Mouse (Mus musculus) stomach, embryonic 16.5 days (tissue): ENCODE data around the gene Bcor. TPM values are rescaled to one million over a fixed set of nuclear protein-coding genes. Genes with fewer than 3 reads are reported as not detected.

ENCODE experiments used
- ATAC-seq: fragments of 200-750 bp; cut with Nextera tagmentation; 2 replicates; pipeline ENCODE4 v1.8.0; 2017; ENCODE audit warnings: moderate number of reproducible peaks, moderate TSS enrichment; ENCODE audit not compliant: insufficient read depth, low FRiP score
- H3K27ac ChIP-seq: fragments of 300-500 bp; sonication (generic); 2 replicates; pipeline ENCODE4 v1.5.1; 2014; ENCODE audit warnings: low read length
- H3K27me3 ChIP-seq: fragments of 300-500 bp; sonication (generic); 2 replicates; pipeline ENCODE4 v1.6.1; 2014; ENCODE audit warnings: low read length, control low read depth, mixed read lengths; ENCODE audit not compliant: control insufficient read depth, insufficient read depth
- H3K36me3 ChIP-seq: fragments of 300-500 bp; sonication (generic); 2 replicates; pipeline ENCODE4 v1.6.1; 2014; ENCODE audit warnings: low read length; ENCODE audit not compliant: control insufficient read depth, insufficient read depth
- H3K4me1 ChIP-seq: fragments of 300-500 bp; sonication (generic); 2 replicates; pipeline ENCODE4 v1.6.1; 2014; ENCODE audit warnings: low read length, control low read depth, mixed read lengths; ENCODE audit not compliant: control insufficient read depth, insufficient read depth
- H3K4me2 ChIP-seq: fragments of 300-500 bp; sonication (generic); 2 replicates; pipeline ENCODE4 v1.6.1; 2014; ENCODE audit warnings: low read depth, low read length, mixed read lengths
- H3K4me3 ChIP-seq: fragments of 300-500 bp; sonication (generic); replicated peaks from 2 replicates; pipeline ENCODE4 v1.5.1; 2014; ENCODE audit warnings: mild to moderate bottlenecking, low read length
- H3K9ac ChIP-seq: fragments of 300-500 bp; sonication (generic); 2 replicates; pipeline ENCODE4 v1.6.1; 2014; ENCODE audit warnings: low read length
- H3K9me3 ChIP-seq: fragments of 300-500 bp; sonication (generic); replicated peaks from 2 replicates; pipeline ENCODE4 v1.6.1; 2016; ENCODE audit warnings: low read length, control low read depth; ENCODE audit not compliant: control insufficient read depth
- WGBS: fragments of 180-500 bp; shearing (Covaris S2); extraction: QIAGEN DNeasy Blood & Tissue Kit; methylation state at CpG from one replicate; pipeline ENCODE4 v1.1.7; 2014; 5-methylcytosine and 5-hydroxymethylcytosine counted together
- polyA plus RNA-seq: library from polyadenylated mRNA; unstranded; fragments of >200 nt; fragmentation: Nextera tagmentation; extraction: Ambion mirVana; gene quantifications from 2 replicates; pipeline ENCODE4 v1.2.1, GENCODE M21; 2015

The Bcor gene
- polyA plus RNA-seq, 1 experiment from 2014 or later = 13.9 TPM

DNA sequence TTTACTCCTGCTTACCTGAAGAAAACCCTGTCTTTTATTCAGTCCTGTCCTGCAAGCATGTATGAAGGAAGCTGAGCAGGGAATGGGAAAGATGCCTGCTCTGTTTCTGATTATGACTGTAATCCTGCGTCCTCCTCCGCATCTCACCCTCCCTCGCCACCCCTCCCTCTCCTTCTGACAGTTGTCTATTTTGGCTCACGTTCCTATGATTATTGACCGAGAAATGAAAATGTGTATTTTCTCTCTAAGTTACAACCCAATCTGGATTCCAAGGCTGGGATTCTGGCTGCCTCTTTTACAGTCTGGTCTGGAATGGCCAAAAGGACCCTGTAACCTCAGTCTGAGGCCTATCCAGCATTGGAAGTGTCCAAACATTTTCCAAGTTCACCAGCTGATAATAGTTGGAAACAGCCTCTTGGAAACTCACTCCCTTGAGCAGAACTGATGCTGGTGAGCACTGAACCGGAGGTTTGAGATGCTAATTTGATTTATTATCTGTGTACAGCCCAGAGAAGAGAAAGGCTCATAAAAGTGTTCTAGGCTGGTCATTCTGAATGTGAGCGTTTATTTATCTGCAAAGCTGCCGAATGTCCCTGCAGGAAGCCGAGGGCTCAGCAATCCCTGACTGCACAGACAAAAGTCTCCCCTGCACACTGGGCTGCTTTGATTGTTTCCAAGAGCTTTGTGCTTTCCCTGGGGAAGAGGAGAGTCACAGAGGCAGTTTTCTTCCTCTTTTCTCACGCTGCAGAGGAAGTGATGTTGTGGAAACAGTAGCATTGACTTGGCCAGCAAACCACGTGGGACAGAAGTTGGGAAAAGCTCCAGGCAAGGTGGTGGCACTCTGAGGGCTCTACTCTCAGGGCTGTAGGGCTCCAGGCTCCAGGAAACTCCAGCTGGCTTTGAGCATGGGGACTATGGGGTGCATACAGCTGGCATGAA, 4.7 kb upstream of the Bcor start:
- no peak overlapping the region for H3K4me2 ChIP-seq
- H3K9me3 ChIP-seq = no peaks in the 10 kb centered on the region
- no peak overlapping the region for H3K4me3 ChIP-seq
- H3K27ac ChIP-seq = peak overlapping the region; percentile 23; the same call in 1 of the 2 replicates
- ATAC-seq = no peak
- H3K4me1 ChIP-seq = no peaks in the 10 kb centered on the region
- H3K9ac ChIP-seq = no peak overlapping the region
- WGBS = 45% methylated on average over 11 of the region's 11 CpGs
- H3K36me3 ChIP-seq = no peaks in the 10 kb centered on the region
- H3K27me3 ChIP-seq = peaks cover 5% of the 10 kb centered on the region

DNA sequence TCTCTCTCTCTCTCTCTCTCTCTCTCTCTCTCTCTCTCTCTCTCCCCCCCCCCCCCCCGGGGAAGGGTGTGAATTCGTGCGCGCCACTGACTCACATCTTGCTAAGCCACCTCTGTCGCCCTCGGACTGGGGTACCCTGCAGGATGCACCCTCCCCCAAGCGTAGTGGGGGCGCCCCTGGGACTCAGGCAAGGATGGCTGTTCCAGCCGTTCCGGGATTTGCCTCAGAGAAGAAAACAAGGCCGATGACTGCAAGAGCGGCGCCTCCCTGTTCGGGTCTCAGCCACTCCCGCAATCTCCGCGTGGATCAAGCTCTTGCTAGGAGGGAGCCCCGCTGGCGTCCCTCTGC, 647 bp downstream of the Bcor start:
- H3K27ac ChIP-seq = peak overlapping the region; percentile 65
- H3K4me3 ChIP-seq = peak overlapping the region; percentile 50
- 3% methylated on average over 15 of the region's 19 CpGs for WGBS
- H3K9me3 ChIP-seq = no peaks in the 10 kb centered on the region
- peak overlapping the region; percentile 60 for H3K4me2 ChIP-seq
- peaks cover 41% of the 10 kb centered on the region for H3K27me3 ChIP-seq
- peak overlapping the region; percentile 79 for H3K9ac ChIP-seq
- ATAC-seq = peak; percentile 27; the same call in 1 of the 2 replicates
- no peaks in the 10 kb centered on the region for H3K36me3 ChIP-seq
- H3K4me1 ChIP-seq = peaks cover 2% of the 10 kb centered on the region; the same call in 1 of the 2 replicates

DNA sequence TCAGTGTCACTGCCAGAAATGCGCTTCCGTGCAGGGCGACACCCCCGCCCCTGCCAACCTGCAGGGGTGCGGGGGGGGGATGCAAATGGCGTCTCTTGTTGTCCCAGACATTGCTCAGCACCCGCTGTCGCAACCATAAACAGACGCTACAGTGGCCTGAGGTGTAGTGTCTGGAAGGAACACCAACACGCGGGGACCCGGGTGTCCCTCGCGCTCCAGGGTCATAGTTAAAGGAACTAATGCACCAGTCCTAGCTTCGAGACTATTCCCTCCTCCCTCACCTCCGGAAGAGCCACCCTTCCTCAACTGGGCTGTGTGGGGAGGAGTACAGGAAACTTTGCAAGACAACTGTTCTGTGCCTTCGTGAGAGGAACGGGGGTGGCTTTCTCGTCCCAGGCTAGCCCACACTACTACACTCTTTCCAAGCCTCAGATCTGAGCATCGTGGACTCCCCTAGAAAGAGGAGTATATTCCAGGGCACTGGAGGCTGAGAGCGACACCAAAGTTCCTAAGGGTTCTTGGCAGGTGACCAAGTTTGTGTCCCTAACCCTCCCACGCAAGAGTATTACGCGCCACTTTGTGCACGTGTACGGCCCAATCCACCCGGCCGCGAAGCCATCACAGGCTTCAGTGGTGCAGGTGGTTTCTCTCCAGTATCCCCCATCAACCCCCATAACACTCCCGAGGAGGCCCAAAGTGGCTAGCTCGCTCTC, 1.2 kb downstream of the Bcor start:
- Histone ChIP-seq H3K27ac (peak overlapping the region; percentile 65), H3K36me3 (no peaks in the 10 kb centered on the region), H3K4me2 (peak overlapping the region; percentile 60), H3K27me3 (peaks cover 44% of the 10 kb centered on the region), H3K4me1 (peaks cover 2% of the 10 kb centered on the region; the same call in 1 of the 2 replicates), H3K4me3 (peak overlapping the region; percentile 50), H3K9ac (peak overlapping the region; percentile 79), H3K9me3 (no peaks in the 10 kb centered on the region)
- ATAC-seq = peak; percentile 19; the same call in 1 of the 2 replicates
- 7% methylated on average over 30 of the region's 31 CpGs for WGBS

DNA sequence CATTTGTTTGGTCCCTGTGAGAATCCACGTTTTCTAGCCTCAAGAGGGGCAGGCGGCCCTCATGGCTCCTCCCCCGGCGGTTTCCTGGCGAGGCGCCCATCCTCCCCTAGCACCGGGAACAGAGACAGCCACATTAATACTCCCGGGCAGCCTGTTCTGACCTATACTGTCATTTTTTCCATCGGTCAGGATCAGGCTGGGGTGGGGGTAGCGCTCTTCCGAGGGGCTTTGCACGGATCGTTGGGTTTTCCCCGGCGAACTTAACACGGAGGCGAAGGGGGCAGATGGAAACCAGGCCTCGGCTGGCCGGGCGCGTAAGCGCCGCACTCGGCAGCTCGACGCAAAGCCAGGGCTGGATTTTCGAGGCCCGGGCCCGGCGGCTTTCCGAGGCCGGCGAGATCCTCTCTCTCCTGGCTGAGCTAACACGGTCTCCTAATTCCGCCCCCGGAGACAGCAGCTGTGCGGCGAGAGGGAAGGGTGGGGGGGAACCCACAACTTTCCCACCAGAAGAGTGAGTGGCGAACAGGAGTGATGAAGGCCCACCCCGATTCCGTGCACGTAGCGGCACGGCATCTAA, 1.8 kb downstream of the Bcor start:
- Histone ChIP-seq H3K27me3 (peaks cover 44% of the 10 kb centered on the region), H3K4me1 (peaks cover 2% of the 10 kb centered on the region; the same call in 1 of the 2 replicates), H3K4me3 (peak overlapping the region; percentile 50), H3K4me2 (peak overlapping the region; percentile 60), H3K9me3 (no peaks in the 10 kb centered on the region), H3K36me3 (no peaks in the 10 kb centered on the region), H3K27ac (peak overlapping the region; percentile 65), H3K9ac (peak overlapping the region; percentile 79)
- ATAC-seq = peak; percentile 65
- WGBS = 4% methylated on average over 44 of the region's 44 CpGs

DNA sequence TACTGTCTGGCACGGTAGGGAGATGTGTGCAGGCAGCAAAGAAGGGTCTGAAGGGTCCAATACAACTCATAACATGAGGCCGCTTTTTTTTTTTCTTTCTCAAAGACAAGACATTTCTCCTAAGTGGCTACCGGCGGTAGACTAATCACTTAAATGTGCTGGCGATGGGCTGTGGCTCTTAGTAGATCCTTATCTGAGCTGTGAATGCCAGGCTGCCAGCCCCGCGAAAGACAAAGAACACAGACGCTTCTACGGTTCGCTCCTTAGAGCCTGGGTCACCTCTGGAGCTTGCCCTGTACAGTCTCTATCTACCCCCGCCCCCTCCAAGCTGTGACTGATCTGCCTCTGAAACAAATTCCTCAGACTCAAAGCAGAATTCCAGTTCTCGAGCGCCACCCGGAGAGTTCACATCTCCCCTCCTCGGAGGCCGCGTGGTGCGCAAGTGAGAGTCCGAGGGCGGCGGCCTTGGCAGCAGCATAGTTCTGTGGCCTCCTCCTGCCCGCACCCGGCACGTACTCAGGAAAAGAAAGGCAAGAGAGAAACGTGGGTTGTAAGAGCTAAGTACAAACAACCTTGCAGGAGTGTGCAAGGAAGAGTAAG, 2.7 kb downstream of the Bcor start:
- H3K4me1 ChIP-seq = peaks cover 2% of the 10 kb centered on the region; the same call in 1 of the 2 replicates
- H3K27me3 ChIP-seq = peaks cover 44% of the 10 kb centered on the region
- H3K4me3 ChIP-seq = peak overlapping the region; percentile 50; the same call in 1 of the 2 replicates
- no peak overlapping the region for H3K9ac ChIP-seq
- H3K9me3 ChIP-seq = no peaks in the 10 kb centered on the region
- peak overlapping the region; percentile 60 for H3K4me2 ChIP-seq
- no peaks in the 10 kb centered on the region for H3K36me3 ChIP-seq
- 5% methylated on average over 25 of the region's 25 CpGs for WGBS
- no peak for ATAC-seq
- H3K27ac ChIP-seq = peak overlapping the region; percentile 65

DNA sequence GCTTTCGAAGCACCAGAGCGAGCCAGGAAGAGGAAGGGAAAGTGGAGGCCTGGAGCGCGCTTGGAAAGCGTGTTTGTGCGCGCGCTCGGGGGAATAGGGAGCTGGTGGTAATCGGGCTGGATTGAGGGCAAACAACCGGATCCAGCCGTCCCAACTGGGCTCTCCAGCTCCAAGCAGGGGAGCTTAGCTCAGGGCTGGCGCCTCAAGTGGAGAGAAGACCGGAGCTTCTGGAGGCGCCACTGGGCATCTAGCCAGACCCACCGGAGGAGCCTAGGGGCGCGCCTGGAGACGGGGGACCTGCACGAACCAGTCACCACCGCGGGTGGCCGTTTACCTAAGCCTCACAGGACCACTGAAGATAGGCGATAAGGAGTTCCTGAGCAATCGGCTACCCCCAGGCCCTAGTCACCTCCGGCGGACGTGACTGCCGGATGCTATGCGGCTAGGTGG, 4.3 kb downstream of the Bcor start:
- peak overlapping the region; percentile 33 for H3K4me3 ChIP-seq
- 7% methylated on average over 29 of the region's 30 CpGs for WGBS
- peak overlapping the region; percentile 59 for H3K4me2 ChIP-seq
- H3K9me3 ChIP-seq = no peaks in the 10 kb centered on the region
- ATAC-seq = no peak
- H3K27ac ChIP-seq = peak overlapping the region; percentile 23; the same call in 1 of the 2 replicates
- peaks cover 5% of the 10 kb centered on the region; the same call in 1 of the 2 replicates for H3K4me1 ChIP-seq
- H3K36me3 ChIP-seq = no peaks in the 10 kb centered on the region
- H3K9ac ChIP-seq = peak overlapping the region; percentile 63
- peaks cover 54% of the 10 kb centered on the region for H3K27me3 ChIP-seq

DNA sequence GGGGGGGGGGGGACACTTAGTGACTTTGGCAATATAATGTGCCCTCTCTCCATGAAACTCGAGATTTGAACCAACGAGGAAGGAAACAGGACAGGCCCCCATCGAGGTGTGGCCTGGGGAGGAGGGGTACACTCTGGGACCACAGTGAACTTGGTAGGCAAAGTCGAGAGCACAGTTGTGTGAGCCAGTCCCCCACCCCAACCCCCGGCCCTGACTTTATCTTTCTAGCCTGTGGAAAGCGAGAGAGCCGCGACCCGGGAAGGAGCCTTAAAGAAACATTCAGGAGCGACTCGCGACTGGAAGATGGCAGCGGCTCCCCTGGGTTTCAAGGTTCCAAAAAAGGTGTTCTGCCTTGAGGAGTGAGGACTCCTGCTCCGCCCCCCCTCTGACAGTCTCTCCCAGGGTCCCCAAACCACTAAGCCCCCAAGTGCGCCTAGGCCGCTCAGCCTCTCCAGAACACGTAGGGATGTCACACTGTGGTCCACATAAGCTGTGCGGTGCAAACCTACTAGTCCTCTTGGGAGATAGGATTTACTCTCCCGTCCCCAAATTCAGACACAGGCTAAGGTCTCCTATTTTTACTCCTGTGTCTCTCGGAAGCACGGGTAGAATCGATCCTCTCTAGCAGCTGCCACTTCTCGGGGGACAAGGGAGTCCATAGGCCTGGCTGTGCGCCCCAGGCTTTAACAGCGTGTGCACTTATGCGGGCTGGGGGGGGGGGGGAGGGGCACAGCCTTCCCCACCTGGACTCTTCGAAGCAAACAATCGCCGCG, 4.9 kb downstream of the Bcor start:
- H3K27ac ChIP-seq = peak overlapping the region; percentile 23; the same call in 1 of the 2 replicates
- H3K4me2 ChIP-seq = peak overlapping the region; percentile 59
- 26% methylated on average over 30 of the region's 30 CpGs for WGBS
- no peaks in the 10 kb centered on the region for H3K9me3 ChIP-seq
- H3K27me3 ChIP-seq = peaks cover 53% of the 10 kb centered on the region
- peaks cover 9% of the 10 kb centered on the region for H3K4me1 ChIP-seq
- no peaks in the 10 kb centered on the region for H3K36me3 ChIP-seq
- no peak for ATAC-seq
- H3K4me3 ChIP-seq = peak overlapping the region; percentile 33
- H3K9ac ChIP-seq = peak overlapping the region; percentile 63
